9 mouse cellular contexts compared by ENCODE assay signal in genomic region chr6:116647763-116648162, GRCm38 (mm10). TPM values are rescaled to one million over a fixed set of nuclear protein-coding genes. Genes with fewer than 3 reads are reported as not detected.
A peak's percentile ranks its signal among the peaks of the same experiment; 100 is the strongest.
DNase-seq lines count a peak whose midpoint lies in the region; ATAC-seq and TF ChIP-seq lines count a peak whose summit lies in the region.
"Had no signal": no experiment of that assay in that cellular context is flagged by ENCODE, and none has a peak within 500 bp of the region (broad histone marks: within the 10 kb centered on the region; RNA-seq: fewer than 3 reads in every experiment).

No protein-coding gene starts in this region.

- no peak for TF ChIP-seq CTCF in liver, postnatal 0 days (IDR thresholded peaks at IDR 0.05; ENCODE audit: low read depth)
- no peak for TF ChIP-seq CTCF in left cerebral cortex, adult 2 months (IDR thresholded peaks at IDR 0.05)
- TF ChIP-seq CTCF in layer of hippocampus, adult 2 months (conservative IDR thresholded peaks at IDR 0.05): no peak

- H3K27me3 ChIP-seq in liver, embryonic 15.5 days: no peaks in the 10 kb centered on the region
- no peaks in the 10 kb centered on the region for H3K27me3 ChIP-seq in liver, postnatal 0 days (ENCODE audit: insufficient read depth, low read length)
- no peaks in the 10 kb centered on the region for H3K27me3 ChIP-seq in heart, embryonic 16.5 days (ENCODE audit: control insufficient read depth, insufficient read depth, low read length)
- H3K27me3 ChIP-seq in forebrain, embryonic 14.5 days (replicated peaks; ENCODE audit: control insufficient read depth, insufficient read depth, low read length): no peaks in the 10 kb centered on the region

- H3K4me2 ChIP-seq in liver, embryonic 15.5 days: no peak overlapping the region
- H3K4me2 ChIP-seq in liver, postnatal 0 days (ENCODE audit: low read depth, low read length): no peak overlapping the region
- H3K4me2 ChIP-seq in heart, embryonic 16.5 days (ENCODE audit: low read depth, low read length): no peak overlapping the region
- H3K4me2 ChIP-seq in forebrain, embryonic 14.5 days (ENCODE audit: low read length): no peak overlapping the region

- TF ChIP-seq EP300 in liver, postnatal 0 days (IDR thresholded peaks at IDR 0.05; ENCODE audit: low read depth): no peak

- H3K9me3 ChIP-seq in liver, embryonic 15.5 days (replicated peaks): no peaks in the 10 kb centered on the region
- H3K9me3 ChIP-seq in liver, postnatal 0 days (ENCODE audit: low read length): no peaks in the 10 kb centered on the region
- no peaks in the 10 kb centered on the region for H3K9me3 ChIP-seq in heart, embryonic 16.5 days (replicated peaks; ENCODE audit: control insufficient read depth, low read length)
- H3K9me3 ChIP-seq in forebrain, embryonic 14.5 days (replicated peaks; ENCODE audit: control insufficient read depth, low read length): no peaks in the 10 kb centered on the region

- peaks cover 12% of the 10 kb centered on the region for H3K4me1 ChIP-seq in liver, embryonic 15.5 days (replicated peaks)
- H3K4me1 ChIP-seq in liver, postnatal 0 days (ENCODE audit: insufficient read depth): peaks cover 18% of the 10 kb centered on the region
- peaks cover 48% of the 10 kb centered on the region for H3K4me1 ChIP-seq in heart, embryonic 16.5 days (ENCODE audit: control insufficient read depth, insufficient read depth, low read length)
- no peaks in the 10 kb centered on the region for H3K4me1 ChIP-seq in forebrain, embryonic 14.5 days (ENCODE audit: control insufficient read depth, insufficient read depth, low read length)

- WGBS in liver, embryonic 15.5 days (ENCODE audit: insufficient replicate concordance): 61% methylated on average over 12 of the region's 12 CpGs
- 71% methylated on average over 12 of the region's 12 CpGs for WGBS in liver, postnatal 0 days (ENCODE audit: insufficient replicate concordance)
- WGBS in heart, embryonic 16.5 days: 60% methylated on average over 12 of the region's 12 CpGs
- WGBS in forebrain, embryonic 14.5 days: 87% methylated on average over 12 of the region's 12 CpGs

- H3K36me3 ChIP-seq in liver, embryonic 15.5 days (replicated peaks): no peaks in the 10 kb centered on the region
- H3K36me3 ChIP-seq in liver, postnatal 0 days (replicated peaks; ENCODE audit: insufficient read depth, low read length): no peaks in the 10 kb centered on the region; the same call in 1 of the 2 replicates
- H3K36me3 ChIP-seq in heart, embryonic 16.5 days (ENCODE audit: control insufficient read depth, insufficient read depth): no peaks in the 10 kb centered on the region
- H3K36me3 ChIP-seq in forebrain, embryonic 14.5 days (ENCODE audit: control insufficient read depth, insufficient read depth, low read length): 0 out of 2 replicates have a peak, but pooled peaks cover 7% of the 10 kb centered on the region

- no peak overlapping the region for H3K4me3 ChIP-seq in liver, embryonic 15.5 days (replicated peaks)
- no peak overlapping the region for H3K4me3 ChIP-seq in liver, postnatal 0 days (ENCODE audit: low read depth, low read length)
- no peak overlapping the region for H3K4me3 ChIP-seq in heart, embryonic 16.5 days (ENCODE audit: low read length)
- no peak overlapping the region for H3K4me3 ChIP-seq in left cerebral cortex, adult 2 months
- no peak overlapping the region for H3K4me3 ChIP-seq in layer of hippocampus, adult 2 months
- no peak overlapping the region for H3K4me3 ChIP-seq in forebrain, embryonic 14.5 days (ENCODE audit: low read depth, low read length)

- no peak overlapping the region for H3K9ac ChIP-seq in liver, embryonic 15.5 days
- H3K9ac ChIP-seq in liver, postnatal 0 days (replicated peaks): no peak overlapping the region
- H3K9ac ChIP-seq in heart, embryonic 16.5 days (ENCODE audit: low read length): peak overlapping the region; percentile 55
- H3K9ac ChIP-seq in forebrain, embryonic 14.5 days (ENCODE audit: low read length): no peak overlapping the region

- no peak for DNase-seq in liver, postnatal 0 days
- peak; percentile 26 for DNase-seq in cerebellum, adult 9-10 months
- DNase-seq in kidney, postnatal 25 days: peak; percentile 76 to 94
- no peak for DNase-seq in left cerebral cortex, adult 2 months (ENCODE audit: extremely low spot score in 1 of 2, low spot score in 2 of 2)
- no peak for DNase-seq in layer of hippocampus, adult 2 months (ENCODE audit: low spot score in 2 of 2)
- no peak for DNase-seq in forebrain, embryonic 14.5 days (ENCODE audit: low spot score)

- peak; percentile 18; the same call in 1 of the 2 replicates for ATAC-seq in liver, embryonic 15.5 days (ENCODE audit: insufficient read depth)
- ATAC-seq in liver, postnatal 0 days: no peak
- no peak; the same call in 1 of the 2 replicates for ATAC-seq in heart, embryonic 16.5 days (replicated peaks; ENCODE audit: extremely low read depth, insufficient read depth, low FRiP score)
- no peak for ATAC-seq in forebrain, embryonic 14.5 days

- intact Hi-C loops in left cerebral cortex, adult 2 months (cut with DNase I): no loop called here

- no peak overlapping the region for H3K27ac ChIP-seq in liver, embryonic 15.5 days (replicated peaks)
- H3K27ac ChIP-seq in liver, postnatal 0 days (ENCODE audit: low read depth): no peak overlapping the region
- H3K27ac ChIP-seq in heart, embryonic 16.5 days (ENCODE audit: low read length): peak overlapping the region; percentile 58; the same call in 1 of the 2 replicates
- H3K27ac ChIP-seq in left cerebral cortex, adult 2 months: no peak overlapping the region
- H3K27ac ChIP-seq in layer of hippocampus, adult 2 months: no peak overlapping the region
- no peak overlapping the region for H3K27ac ChIP-seq in forebrain, embryonic 14.5 days (ENCODE audit: low read depth, low read length)

RNA-seq across cellular contexts. Expression of gene Depp1, which starts 2.6 kb away (rescaled TPM):
- polyA plus RNA-seq in liver, embryonic 15.5 days (2015; fragmentation: Nextera tagmentation; extraction: Ambion mirVana): 26.7 and 36.6 TPM in 2 replicates
- 103 and 122 TPM in 2 replicates for polyA plus RNA-seq in liver, postnatal 0 days (2015; fragmentation: Nextera tagmentation; extraction: Ambion mirVana)
- polyA plus RNA-seq in heart, embryonic 16.5 days (2015; fragmentation: Nextera tagmentation; extraction: Ambion mirVana): 65.7 and 68.9 TPM in 2 replicates
- 1 to 10 TPM; 1.8 to 2.0 TPM for total RNA-seq in left cerebral cortex, adult 2 months (2021)
- 1 to 10 TPM in 1 of 2 experiments, under 1 TPM in 1; 0.54 to 1.4 TPM for total RNA-seq in layer of hippocampus, adult 2 months (2021)
- 6.6 and 7.1 TPM in 2 replicates for polyA plus RNA-seq in forebrain, embryonic 14.5 days (2014; fragmentation: Nextera tagmentation; extraction: Ambion mirVana)
- total RNA-seq: MEL had no signal

RNA-seq across cellular contexts. Expression of gene Zfp422, which starts 19.0 kb away (rescaled TPM):
- polyA plus RNA-seq in liver, embryonic 15.5 days (2015; fragmentation: Nextera tagmentation; extraction: Ambion mirVana): 22.0 and 22.7 TPM in 2 replicates
- 26.2 and 26.7 TPM in 2 replicates for polyA plus RNA-seq in liver, postnatal 0 days (2015; fragmentation: Nextera tagmentation; extraction: Ambion mirVana)
- 78.8 and 89.8 TPM in 2 replicates for polyA plus RNA-seq in heart, embryonic 16.5 days (2015; fragmentation: Nextera tagmentation; extraction: Ambion mirVana)
- total RNA-seq in left cerebral cortex, adult 2 months (2021): 10 to 100 TPM; 21.9 to 24.1 TPM
- total RNA-seq in layer of hippocampus, adult 2 months (2021): 10 to 100 TPM; 21.2 to 22.1 TPM
- 258 and 271 TPM in 2 replicates for polyA plus RNA-seq in forebrain, embryonic 14.5 days (2014; fragmentation: Nextera tagmentation; extraction: Ambion mirVana)
- total RNA-seq: MEL had no signal

RNA-seq across cellular contexts. Expression of gene Rassf4, which starts 26.0 kb away (rescaled TPM):
- polyA plus RNA-seq in liver, embryonic 15.5 days (2015; fragmentation: Nextera tagmentation; extraction: Ambion mirVana): 7.7 and 8.2 TPM in 2 replicates
- 7.2 and 9.6 TPM in 2 replicates for polyA plus RNA-seq in liver, postnatal 0 days (2015; fragmentation: Nextera tagmentation; extraction: Ambion mirVana)
- polyA plus RNA-seq in heart, embryonic 16.5 days (2015; fragmentation: Nextera tagmentation; extraction: Ambion mirVana): 6.2 and 6.5 TPM in 2 replicates
- 1 to 10 TPM; 4.5 to 6.0 TPM for total RNA-seq in left cerebral cortex, adult 2 months (2021)
- 1 to 10 TPM; 3.8 to 6.0 TPM for total RNA-seq in layer of hippocampus, adult 2 months (2021)
- polyA plus RNA-seq in forebrain, embryonic 14.5 days (2014; fragmentation: Nextera tagmentation; extraction: Ambion mirVana): 12.7 and 13.8 TPM in 2 replicates

Comparison
In these comparisons a context has a peak if more than half of its experiments do, and no peak if none do; other contexts are left out.
1. DNase-seq: peak in cerebellum, adult 9-10 months (single experiment) and kidney, postnatal 25 days (2 of 2); none in liver, postnatal 0 days (single experiment), left cerebral cortex, adult 2 months (0 of 2), layer of hippocampus, adult 2 months (0 of 2) and forebrain, embryonic 14.5 days (single experiment).